Mouse (Mus musculus): ENCODE results near the gene Clic1. TPM values are rescaled to one million over a fixed set of nuclear protein-coding genes. Genes with fewer than 3 reads are reported as not detected.

Clic1 gene
- polyA plus RNA-seq, 1 experiment from 2014 or later: 396 TPM

GRCm38 (mm10) chr17:35092403-35093198 is 42.8 kb downstream of the Clic1 start:
- no peak for ATAC-seq (ENCODE audit: insufficient read depth, low FRiP score)
- peaks cover 19% of the 10 kb centered on the region; the same call in 1 of the 2 replicates for H3K36me3 ChIP-seq (ENCODE audit: control insufficient read depth, insufficient read depth, low read length)

GRCm38 (mm10) chr17:35094475-35095365 is 45.0 kb downstream of the Clic1 start:
- Histone ChIP-seq H3K4me2 (ENCODE audit: low read depth, low read length) (no peak overlapping the region), H3K9ac (ENCODE audit: low read length) (no peak overlapping the region), H3K9me3 (replicated peaks; ENCODE audit: control insufficient read depth, low read length) (no peaks in the 10 kb centered on the region), H3K4me1 (ENCODE audit: control insufficient read depth, insufficient read depth, low read length) (peaks cover 4% of the 10 kb centered on the region), H3K4me3 (replicated peaks; ENCODE audit: low read length) (no peak overlapping the region), H3K27me3 (ENCODE audit: control insufficient read depth, insufficient read depth, low read length) (no peaks in the 10 kb centered on the region), H3K36me3 (ENCODE audit: control insufficient read depth, insufficient read depth, low read length) (peaks cover 23% of the 10 kb centered on the region; the same call in 1 of the 2 replicates), H3K27ac (ENCODE audit: low read length) (no peak overlapping the region)
- 87% methylated on average over 15 of the region's 15 CpGs for WGBS
- ATAC-seq (ENCODE audit: insufficient read depth, low FRiP score): no peak

More at GRCm38 (mm10) chr17:35092403-35093198, 42.8 kb downstream of the Clic1 start:
- WGBS: 90% methylated on average over 14 of the region's 14 CpGs
- Histone ChIP-seq H3K4me3 (replicated peaks; ENCODE audit: low read length) (no peak overlapping the region), H3K4me1 (ENCODE audit: control insufficient read depth, insufficient read depth, low read length) (peaks cover 4% of the 10 kb centered on the region), H3K4me2 (ENCODE audit: low read depth, low read length) (no peak overlapping the region), H3K27me3 (ENCODE audit: control insufficient read depth, insufficient read depth, low read length) (no peaks in the 10 kb centered on the region), H3K27ac (ENCODE audit: low read length) (no peak overlapping the region), H3K9me3 (replicated peaks; ENCODE audit: control insufficient read depth, low read length) (no peaks in the 10 kb centered on the region), H3K9ac (ENCODE audit: low read length) (no peak overlapping the region)

- no peaks in the 10 kb centered on the region for H3K9me3 ChIP-seq (replicated peaks; ENCODE audit: control insufficient read depth, low read length)
- no peak for ATAC-seq (ENCODE audit: insufficient read depth, low FRiP score)
- WGBS: 87% methylated on average over 12 of the region's 12 CpGs
- no peaks in the 10 kb centered on the region for H3K4me1 ChIP-seq (ENCODE audit: control insufficient read depth, insufficient read depth, low read length)
- no peaks in the 10 kb centered on the region for H3K27me3 ChIP-seq (ENCODE audit: control insufficient read depth, insufficient read depth, low read length)
- no peak overlapping the region for H3K4me2 ChIP-seq (ENCODE audit: low read depth, low read length)
- no peak overlapping the region for H3K4me3 ChIP-seq (replicated peaks; ENCODE audit: low read length)
- no peak overlapping the region for H3K9ac ChIP-seq (ENCODE audit: low read length)
- H3K36me3 ChIP-seq (ENCODE audit: control insufficient read depth, insufficient read depth, low read length): peaks cover 20% of the 10 kb centered on the region; the same call in 1 of the 2 replicates
- no peak overlapping the region for H3K27ac ChIP-seq (ENCODE audit: low read length)
Measured at GRCm38 (mm10) chr17:35096597-35096996, 46.8 kb downstream of the Clic1 start.

- WGBS: 88% methylated on average over 12 of the region's 12 CpGs
- H3K27me3 ChIP-seq (ENCODE audit: control insufficient read depth, insufficient read depth, low read length): no peaks in the 10 kb centered on the region
- no peak overlapping the region for H3K9ac ChIP-seq (ENCODE audit: low read length)
- H3K36me3 ChIP-seq (ENCODE audit: control insufficient read depth, insufficient read depth, low read length): peaks cover 21% of the 10 kb centered on the region; the same call in 1 of the 2 replicates
- no peaks in the 10 kb centered on the region for H3K9me3 ChIP-seq (replicated peaks; ENCODE audit: control insufficient read depth, low read length)
- no peak overlapping the region for H3K4me2 ChIP-seq (ENCODE audit: low read depth, low read length)
- no peak overlapping the region for H3K4me3 ChIP-seq (replicated peaks; ENCODE audit: low read length)
- no peak for ATAC-seq (ENCODE audit: insufficient read depth, low FRiP score)
- no peak overlapping the region for H3K27ac ChIP-seq (ENCODE audit: low read length)
- H3K4me1 ChIP-seq (ENCODE audit: control insufficient read depth, insufficient read depth, low read length): no peaks in the 10 kb centered on the region
Measured at GRCm38 (mm10) chr17:35097164-35097655, 47.4 kb downstream of the Clic1 start.

GRCm38 (mm10) chr17:35100196-35100765 is 50.5 kb downstream of the Clic1 start:
- Histone ChIP-seq H3K4me1 (ENCODE audit: control insufficient read depth, insufficient read depth, low read length) (no peaks in the 10 kb centered on the region), H3K4me2 (ENCODE audit: low read depth, low read length) (no peak overlapping the region), H3K27me3 (ENCODE audit: control insufficient read depth, insufficient read depth, low read length) (no peaks in the 10 kb centered on the region), H3K36me3 (ENCODE audit: control insufficient read depth, insufficient read depth, low read length) (peaks cover 23% of the 10 kb centered on the region; the same call in 1 of the 2 replicates), H3K9me3 (replicated peaks; ENCODE audit: control insufficient read depth, low read length) (no peaks in the 10 kb centered on the region), H3K4me3 (replicated peaks; ENCODE audit: low read length) (no peak overlapping the region), H3K9ac (ENCODE audit: low read length) (no peak overlapping the region), H3K27ac (ENCODE audit: low read length) (no peak overlapping the region)
- 52% methylated on average over 10 of the region's 10 CpGs for WGBS
- no peak for ATAC-seq (ENCODE audit: insufficient read depth, low FRiP score)

GRCm38 (mm10) chr17:35101161-35101560 is 51.4 kb downstream of the Clic1 start:
- no peaks in the 10 kb centered on the region for H3K27me3 ChIP-seq (ENCODE audit: control insufficient read depth, insufficient read depth, low read length)
- no peak for ATAC-seq (ENCODE audit: insufficient read depth, low FRiP score)
- H3K36me3 ChIP-seq (ENCODE audit: control insufficient read depth, insufficient read depth, low read length): peaks cover 23% of the 10 kb centered on the region; the same call in 1 of the 2 replicates
- WGBS: 87% methylated on average over 11 of the region's 11 CpGs
- no peak overlapping the region for H3K27ac ChIP-seq (ENCODE audit: low read length)
- H3K9ac ChIP-seq (ENCODE audit: low read length): no peak overlapping the region
- H3K4me2 ChIP-seq (ENCODE audit: low read depth, low read length): no peak overlapping the region
- H3K9me3 ChIP-seq (replicated peaks; ENCODE audit: control insufficient read depth, low read length): no peaks in the 10 kb centered on the region
- H3K4me1 ChIP-seq (ENCODE audit: control insufficient read depth, insufficient read depth, low read length): no peaks in the 10 kb centered on the region
- H3K4me3 ChIP-seq (replicated peaks; ENCODE audit: low read length): no peak overlapping the region

GRCm38 (mm10) chr17:35102299-35102698 is 52.5 kb downstream of the Clic1 start:
- H3K27me3 ChIP-seq (ENCODE audit: control insufficient read depth, insufficient read depth, low read length): no peaks in the 10 kb centered on the region
- no peaks in the 10 kb centered on the region for H3K9me3 ChIP-seq (replicated peaks; ENCODE audit: control insufficient read depth, low read length)
- H3K4me1 ChIP-seq (ENCODE audit: control insufficient read depth, insufficient read depth, low read length): no peaks in the 10 kb centered on the region
- no peak overlapping the region for H3K4me2 ChIP-seq (ENCODE audit: low read depth, low read length)
- H3K27ac ChIP-seq (ENCODE audit: low read length): no peak overlapping the region
- H3K4me3 ChIP-seq (replicated peaks; ENCODE audit: low read length): no peak overlapping the region
- ATAC-seq (ENCODE audit: insufficient read depth, low FRiP score): no peak; the same call in 1 of the 2 replicates
- no peak overlapping the region; the same call in 1 of the 2 replicates for H3K9ac ChIP-seq (ENCODE audit: low read length)
- peaks cover 19% of the 10 kb centered on the region; the same call in 1 of the 2 replicates for H3K36me3 ChIP-seq (ENCODE audit: control insufficient read depth, insufficient read depth, low read length)
- WGBS: 71% methylated on average over 8 of the region's 8 CpGs

GRCm38 (mm10) chr17:35103221-35103690 is 53.5 kb downstream of the Clic1 start:
- H3K27ac ChIP-seq (ENCODE audit: low read length): no peak overlapping the region
- no peaks in the 10 kb centered on the region for H3K27me3 ChIP-seq (ENCODE audit: control insufficient read depth, insufficient read depth, low read length)
- H3K4me2 ChIP-seq (ENCODE audit: low read depth, low read length): no peak overlapping the region
- H3K9ac ChIP-seq (ENCODE audit: low read length): no peak overlapping the region
- no peaks in the 10 kb centered on the region for H3K4me1 ChIP-seq (ENCODE audit: control insufficient read depth, insufficient read depth, low read length)
- no peak for ATAC-seq (ENCODE audit: insufficient read depth, low FRiP score)
- H3K36me3 ChIP-seq (ENCODE audit: control insufficient read depth, insufficient read depth, low read length): peaks cover 15% of the 10 kb centered on the region; the same call in 1 of the 2 replicates
- 56% methylated on average over 6 of the region's 6 CpGs for WGBS
- no peaks in the 10 kb centered on the region for H3K9me3 ChIP-seq (replicated peaks; ENCODE audit: control insufficient read depth, low read length)
- no peak overlapping the region for H3K4me3 ChIP-seq (replicated peaks; ENCODE audit: low read length)
